Mouse (Mus musculus) neural tube, embryonic 12.5 days (tissue): ENCODE measurements around the gene Abhd12b. TPM values are rescaled to one million over a fixed set of nuclear protein-coding genes. Genes with fewer than 3 reads are reported as not detected.
A peak's percentile ranks its signal among the peaks of the same experiment; 100 is the strongest.

Experiments
- ATAC-seq: fragments of 200-750 bp; cut with Nextera tagmentation; 2 replicates; pipeline ENCODE4 v1.8.0; 2017; ENCODE audit warnings: low read depth, mild to moderate bottlenecking, moderate TSS enrichment, moderate library complexity; ENCODE audit not compliant: low FRiP score
- H3K27ac ChIP-seq: fragments of 300-500 bp; sonication (generic); 2 replicates; pipeline ENCODE4 v1.5.1; 2016
- H3K27me3 ChIP-seq: fragments of 300-500 bp; sonication (generic); replicated peaks from 2 replicates; pipeline ENCODE4 v1.6.1; 2016; ENCODE audit warnings: mild to moderate bottlenecking
- H3K36me3 ChIP-seq: fragments of 300-500 bp; sonication (generic); 2 replicates; pipeline ENCODE4 v1.6.1; 2016; ENCODE audit warnings: mild to moderate bottlenecking
- H3K4me1 ChIP-seq: fragments of 300-500 bp; sonication (generic); 2 replicates; pipeline ENCODE4 v1.6.1; 2016
- H3K4me2 ChIP-seq: fragments of 300-500 bp; sonication (generic); replicated peaks from 2 replicates; pipeline ENCODE4 v1.6.1; 2016; ENCODE audit warnings: mild to moderate bottlenecking
- H3K4me3 ChIP-seq: fragments of 300-500 bp; sonication (generic); 2 replicates; pipeline ENCODE4 v1.5.1; 2016
- H3K9ac ChIP-seq: fragments of 300-500 bp; sonication (generic); 2 replicates; pipeline ENCODE4 v1.6.1; 2016; ENCODE audit warnings: mild to moderate bottlenecking
- H3K9me3 ChIP-seq: fragments of 300-500 bp; sonication (generic); 2 replicates; pipeline ENCODE4 v1.6.1; 2016; ENCODE audit warnings: mild to moderate bottlenecking
- WGBS: fragments of 180-500 bp; shearing (Covaris S2); methylation state at CpG from one replicate; pipeline ENCODE4 v1.1.7; 2016; 5-methylcytosine and 5-hydroxymethylcytosine counted together
- polyA plus RNA-seq: library from polyadenylated mRNA; unstranded; fragments of >200 nt; fragmentation: Nextera tagmentation; extraction: Ambion mirVana; gene quantifications from 2 replicates; pipeline ENCODE4 v1.2.1, GENCODE M21; 2016

The Abhd12b gene
- not detected in 2 replicates for polyA plus RNA-seq

GRCm38 (mm10) chr12:70153842-70154241, at the start of gene Abhd12b:
Gene Abhd12b (plus strand): TSS chr12:70154142.
- Histone ChIP-seq H3K9me3 (no peaks in the 10 kb centered on the region), H3K27me3 (no peaks in the 10 kb centered on the region), H3K9ac (no peak within 1 kb of the TSS), H3K4me2 (no peak within 1 kb of the TSS), H3K36me3 (no peaks in the 10 kb centered on the region), H3K27ac (no peak within 1 kb of the TSS), H3K4me3 (no peak within 1 kb of the TSS), H3K4me1 (peaks cover 1% of the 10 kb centered on the region; the same call in 1 of the 2 replicates)
- WGBS: 48% methylated on average over 3 of the region's 3 CpGs
- no peak for ATAC-seq

DNA sequence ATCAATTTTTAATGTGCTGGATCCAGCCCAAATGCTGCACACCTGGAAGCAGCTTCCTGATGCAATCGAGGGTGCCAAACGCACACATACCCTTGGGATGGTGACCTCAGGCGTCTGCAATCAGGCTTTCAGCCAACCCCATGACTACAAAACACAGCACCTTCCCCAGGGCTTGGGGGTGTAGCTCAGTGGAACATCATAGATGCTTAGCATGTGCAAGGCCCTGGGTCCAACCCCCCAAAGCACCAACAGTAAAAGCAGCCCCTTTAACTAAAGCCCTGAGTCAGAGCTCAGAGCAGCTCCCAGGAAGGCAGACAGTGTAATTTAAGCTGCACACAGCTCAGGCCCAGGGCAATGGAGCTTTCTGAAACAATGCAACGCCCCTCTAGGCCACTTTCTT, 49.7 kb upstream of the Abhd12b start:
- no peaks in the 10 kb centered on the region for H3K27me3 ChIP-seq
- WGBS: 46% methylated on average over 4 of the region's 4 CpGs
- ATAC-seq: no peak
- no peak overlapping the region for H3K4me3 ChIP-seq
- no peak overlapping the region for H3K9ac ChIP-seq
- H3K27ac ChIP-seq: no peak overlapping the region
- no peaks in the 10 kb centered on the region for H3K9me3 ChIP-seq
- H3K4me2 ChIP-seq: no peak overlapping the region
- peaks cover 47% of the 10 kb centered on the region for H3K4me1 ChIP-seq
- peaks cover 9% of the 10 kb centered on the region; the same call in 1 of the 2 replicates for H3K36me3 ChIP-seq

GRCm38 (mm10) chr12:70104776-70105420, 49.0 kb upstream of the Abhd12b start:
- no peak for ATAC-seq
- no peaks in the 10 kb centered on the region for H3K27me3 ChIP-seq
- H3K9ac ChIP-seq: no peak overlapping the region
- H3K4me2 ChIP-seq: no peak overlapping the region
- H3K9me3 ChIP-seq: no peaks in the 10 kb centered on the region
- peaks cover 9% of the 10 kb centered on the region; the same call in 1 of the 2 replicates for H3K36me3 ChIP-seq
- 28% methylated on average over 5 of the region's 5 CpGs for WGBS
- no peak overlapping the region for H3K27ac ChIP-seq
- H3K4me1 ChIP-seq: peaks cover 54% of the 10 kb centered on the region
- H3K4me3 ChIP-seq: no peak overlapping the region

DNA sequence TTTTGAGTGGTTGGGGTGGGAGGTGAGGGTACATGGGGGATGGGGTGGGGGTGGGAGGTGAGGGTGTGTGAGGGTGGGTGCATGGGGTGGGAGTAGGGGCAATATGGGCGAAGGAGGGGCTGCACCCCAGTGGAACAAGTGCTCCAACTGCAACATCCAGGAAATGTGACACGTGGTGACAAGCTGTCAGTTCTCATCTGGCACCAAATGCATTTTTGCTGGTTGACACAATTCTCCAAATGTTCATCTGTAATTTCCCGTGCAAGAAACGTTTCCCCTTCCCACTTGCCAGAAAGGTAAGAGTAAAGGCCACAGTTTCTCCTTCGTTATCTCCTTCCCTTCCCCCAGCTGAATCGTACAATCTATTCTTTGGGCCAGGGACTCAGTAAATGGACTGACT, 48.1 kb upstream of the Abhd12b start:
- Histone ChIP-seq H3K36me3 (peaks cover 9% of the 10 kb centered on the region; the same call in 1 of the 2 replicates), H3K4me2 (0 out of 2 replicates have a peak overlapping the region, but pooled peaks have one; percentile 89), H3K27me3 (no peaks in the 10 kb centered on the region), H3K9ac (no peak overlapping the region), H3K9me3 (no peaks in the 10 kb centered on the region), H3K27ac (no peak overlapping the region), H3K4me3 (no peak overlapping the region), H3K4me1 (peaks cover 64% of the 10 kb centered on the region)
- ATAC-seq: no peak
- WGBS: 71% methylated on average over 6 of the region's 6 CpGs

DNA sequence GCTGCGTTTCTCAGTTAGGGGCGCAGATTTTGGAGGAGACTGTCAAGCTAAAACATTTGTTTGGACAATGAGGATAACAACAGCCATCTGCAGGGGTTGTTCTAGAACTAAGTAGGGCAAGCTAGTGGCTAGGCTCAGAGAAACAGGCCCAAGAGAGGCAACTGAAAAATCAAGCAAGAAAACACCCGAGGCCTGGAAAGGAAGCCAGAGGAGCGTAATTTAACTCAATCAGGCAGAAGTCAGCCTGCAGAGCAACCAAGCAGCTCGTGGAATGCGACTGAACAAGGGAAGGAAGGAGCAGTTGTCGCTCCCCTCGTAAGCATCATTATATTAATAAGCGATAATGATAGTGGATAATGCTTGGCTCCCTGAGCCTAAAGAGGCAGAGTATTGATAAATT, 47.4 kb upstream of the Abhd12b start:
- no peaks in the 10 kb centered on the region for H3K9me3 ChIP-seq
- peaks cover 8% of the 10 kb centered on the region; the same call in 1 of the 2 replicates for H3K36me3 ChIP-seq
- peak overlapping the region; percentile 89; the same call in 1 of the 2 replicates for H3K4me2 ChIP-seq
- H3K9ac ChIP-seq: no peak overlapping the region
- no peak for ATAC-seq
- peaks cover 65% of the 10 kb centered on the region for H3K4me1 ChIP-seq
- WGBS: 42% methylated on average over 9 of the region's 9 CpGs
- no peak overlapping the region for H3K27ac ChIP-seq
- no peaks in the 10 kb centered on the region for H3K27me3 ChIP-seq
- H3K4me3 ChIP-seq: no peak overlapping the region

GRCm38 (mm10) chr12:70108104-70108503, 45.8 kb upstream of the Abhd12b start:
- peak overlapping the region; percentile 89 for H3K4me2 ChIP-seq
- H3K9me3 ChIP-seq: no peaks in the 10 kb centered on the region
- H3K4me3 ChIP-seq: no peak overlapping the region
- ATAC-seq: peak; percentile 55
- H3K27me3 ChIP-seq: no peaks in the 10 kb centered on the region
- H3K4me1 ChIP-seq: peaks cover 69% of the 10 kb centered on the region
- 8% methylated on average over 2 of the region's 2 CpGs for WGBS
- H3K36me3 ChIP-seq: no peaks in the 10 kb centered on the region
- peak overlapping the region; percentile 42; the same call in 1 of the 2 replicates for H3K27ac ChIP-seq
- H3K9ac ChIP-seq: no peak overlapping the region

- no peak overlapping the region for H3K27ac ChIP-seq
- peaks cover 62% of the 10 kb centered on the region for H3K4me1 ChIP-seq
- no peaks in the 10 kb centered on the region for H3K9me3 ChIP-seq
- no peaks in the 10 kb centered on the region for H3K27me3 ChIP-seq
- H3K9ac ChIP-seq: peak overlapping the region; percentile 92; the same call in 1 of the 2 replicates
- ATAC-seq: no peak
- H3K4me3 ChIP-seq: peak overlapping the region; percentile 78
- no peaks in the 10 kb centered on the region for H3K36me3 ChIP-seq
- H3K4me2 ChIP-seq: peak overlapping the region; percentile 89
- WGBS: 43% methylated on average over 6 of the region's 6 CpGs
Observed at GRCm38 (mm10) chr12:70109921-70110320, 44.0 kb upstream of the Abhd12b start.

GRCm38 (mm10) chr12:70110375-70111116, 43.4 kb upstream of the Abhd12b start:
- H3K36me3 ChIP-seq: no peaks in the 10 kb centered on the region
- peak overlapping the region; percentile 89 for H3K4me2 ChIP-seq
- peak overlapping the region; percentile 83; the same call in 1 of the 2 replicates for H3K27ac ChIP-seq
- no peak for ATAC-seq
- peak overlapping the region; percentile 92 for H3K9ac ChIP-seq
- WGBS: 7% methylated on average over 23 of the region's 23 CpGs
- H3K27me3 ChIP-seq: no peaks in the 10 kb centered on the region
- no peaks in the 10 kb centered on the region for H3K9me3 ChIP-seq
- H3K4me1 ChIP-seq: peaks cover 56% of the 10 kb centered on the region
- peak overlapping the region; percentile 78 for H3K4me3 ChIP-seq

DNA sequence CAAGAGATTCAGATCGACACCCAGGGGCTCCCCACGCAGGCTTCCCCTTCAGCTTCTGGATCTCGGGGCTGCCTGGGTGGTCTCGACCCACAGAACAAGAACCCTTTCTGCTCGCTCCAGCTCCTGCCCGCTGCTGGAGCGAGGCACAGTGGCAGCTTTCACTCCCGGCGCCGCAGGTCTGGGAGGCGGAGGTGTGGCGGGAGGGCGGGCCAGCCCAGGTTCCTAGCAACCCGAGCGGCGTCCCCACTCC, 42.9 kb upstream of the Abhd12b start:
- H3K4me1 ChIP-seq: peaks cover 51% of the 10 kb centered on the region
- H3K9ac ChIP-seq: peak overlapping the region; percentile 92
- H3K4me2 ChIP-seq: peak overlapping the region; percentile 89
- WGBS: 0% methylated on average over 16 of the region's 16 CpGs
- peak overlapping the region; percentile 78 for H3K4me3 ChIP-seq
- H3K27me3 ChIP-seq: no peaks in the 10 kb centered on the region
- no peaks in the 10 kb centered on the region for H3K9me3 ChIP-seq
- H3K27ac ChIP-seq: peak overlapping the region; percentile 83
- no peaks in the 10 kb centered on the region for H3K36me3 ChIP-seq
- peak; percentile 64 for ATAC-seq

DNA sequence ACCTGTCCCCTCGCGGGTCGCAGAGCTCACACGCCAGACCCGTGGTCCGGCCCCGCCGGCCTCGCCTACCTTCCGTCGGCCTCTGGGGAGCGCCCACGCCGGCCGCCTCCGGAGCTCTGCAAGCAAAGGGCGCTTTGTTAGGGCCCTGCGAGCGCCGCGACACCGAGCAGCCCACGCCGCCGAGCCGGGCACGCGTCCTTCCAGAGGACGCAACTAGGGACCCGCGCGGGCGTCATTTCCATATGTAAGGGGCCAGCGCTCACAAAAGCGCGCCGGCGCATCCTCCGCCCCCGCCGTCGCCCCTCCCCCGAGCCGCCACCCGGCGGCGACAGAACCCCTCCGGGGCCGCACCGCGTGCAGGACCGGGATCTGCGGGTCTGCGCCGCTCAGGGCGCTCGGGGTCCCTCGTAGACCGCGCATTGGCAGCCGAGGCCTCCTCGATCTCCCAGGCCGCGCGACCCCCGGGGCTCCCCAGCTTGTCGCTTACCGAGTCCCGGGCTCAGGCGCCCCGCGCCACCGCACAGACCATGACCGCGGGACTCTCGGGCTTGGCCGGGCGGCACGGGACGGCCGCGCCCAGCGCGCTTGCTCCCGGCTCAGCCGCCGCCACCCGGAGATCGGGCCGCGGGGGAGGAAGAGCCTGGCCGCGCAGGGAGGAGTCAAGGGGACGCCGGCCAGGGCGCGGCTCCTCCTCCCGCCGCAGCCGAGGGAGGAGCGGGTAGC, 42.4 kb upstream of the Abhd12b start:
- Histone ChIP-seq H3K27me3 (no peaks in the 10 kb centered on the region), H3K4me1 (peaks cover 47% of the 10 kb centered on the region), H3K36me3 (no peaks in the 10 kb centered on the region), H3K9me3 (no peaks in the 10 kb centered on the region), H3K4me3 (peak overlapping the region; percentile 78), H3K27ac (peak overlapping the region; percentile 83), H3K9ac (peak overlapping the region; percentile 92), H3K4me2 (peak overlapping the region; percentile 89)
- peak; percentile 85 for ATAC-seq
- WGBS: under 1% methylated on average over 101 of the region's 101 CpGs

GRCm38 (mm10) chr12:70112090-70112383, 41.9 kb upstream of the Abhd12b start:
- no peak for ATAC-seq
- peak overlapping the region; percentile 83; the same call in 1 of the 2 replicates for H3K27ac ChIP-seq

GRCm38 (mm10) chr12:70113351-70113750, 40.6 kb upstream of the Abhd12b start, which contains the start of gene Nin:
Gene Nin (minus strand): TSS chr12:70113717.
- Histone ChIP-seq H3K9me3 (no peaks in the 10 kb centered on the region), H3K27me3 (no peaks in the 10 kb centered on the region), H3K36me3 (no peaks in the 10 kb centered on the region), H3K4me1 (peaks cover 29% of the 10 kb centered on the region), H3K4me2 (no peak within 1 kb of the TSS), H3K9ac (no peak within 1 kb of the TSS), H3K4me3 (no peak within 1 kb of the TSS), H3K27ac (no peak within 1 kb of the TSS)
- no peak for ATAC-seq
- 61% methylated on average over 11 of the region's 11 CpGs for WGBS

More at GRCm38 (mm10) chr12:70112090-70112383, 41.9 kb upstream of the Abhd12b start:
- H3K4me1 ChIP-seq: peaks cover 41% of the 10 kb centered on the region
- H3K9me3 ChIP-seq: no peaks in the 10 kb centered on the region
- H3K4me2 ChIP-seq: peak overlapping the region; percentile 89
- no peaks in the 10 kb centered on the region for H3K27me3 ChIP-seq
- H3K36me3 ChIP-seq: no peaks in the 10 kb centered on the region
- H3K9ac ChIP-seq: peak overlapping the region; percentile 92
- H3K4me3 ChIP-seq: peak overlapping the region; percentile 78
- WGBS: 4% methylated on average over 16 of the region's 16 CpGs
